Mouse (Mus musculus): ENCODE data around the gene Cgn. TPM values are rescaled to one million over a fixed set of nuclear protein-coding genes. Genes with fewer than 3 reads are reported as not detected.
"Not testable (repeated sequence)": the region's sequence is repeated elsewhere in the genome, so short reads cannot be mapped to it uniquely, and the experiment has no call there.

The Cgn gene
- polyA plus RNA-seq, 1 experiment: 6.8 TPM

DNA sequence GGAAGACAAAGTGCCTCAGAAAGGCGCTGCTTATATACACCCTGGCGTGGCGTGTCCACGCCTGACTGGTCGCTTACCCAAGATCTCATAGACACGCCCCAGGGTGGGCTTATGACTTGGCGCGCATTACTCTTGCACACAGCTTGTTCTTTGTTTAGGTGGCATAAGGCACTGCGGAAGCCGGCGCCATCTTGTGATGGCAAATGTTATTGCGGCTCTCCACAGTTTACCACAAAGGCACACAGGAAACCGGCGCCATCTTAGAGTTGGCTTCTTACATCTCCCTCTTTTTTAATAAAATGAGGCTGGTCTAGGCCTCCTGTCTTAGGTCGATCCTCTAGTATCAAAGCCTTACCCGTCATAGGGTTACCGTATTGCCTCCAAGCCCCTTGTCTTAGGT, 40.6 kb downstream of the Cgn start:
- H3K27ac ChIP-seq (ENCODE audit: insufficient read depth, low read depth, low read length): no peak overlapping the region
- H3K36me3 ChIP-seq (ENCODE audit: control insufficient read depth, insufficient read depth, low read length): no peaks in the 10 kb centered on the region
- no peaks in the 10 kb centered on the region for H3K4me1 ChIP-seq (ENCODE audit: control insufficient read depth, insufficient read depth, low read length)
- 96% methylated on average over 17 of the region's 17 CpGs for WGBS
- no peaks in the 10 kb centered on the region for H3K27me3 ChIP-seq (replicated peaks; ENCODE audit: control insufficient read depth, insufficient read depth, low read length)
- TF ChIP-seq POLR2A (IDR thresholded peaks at IDR 0.05; ENCODE audit: low read depth, low read length): no peak
- peak; percentile 27; the same call in 1 of the 2 replicates for TF ChIP-seq CTCF (conservative IDR thresholded peaks at IDR 0.05; ENCODE audit: insufficient read depth, insufficient read length, low read depth, low read length)
- no peak for DNase-seq
- no peak overlapping the region for H3K4me3 ChIP-seq (ENCODE audit: insufficient read depth, low read depth, low read length)

DNA sequence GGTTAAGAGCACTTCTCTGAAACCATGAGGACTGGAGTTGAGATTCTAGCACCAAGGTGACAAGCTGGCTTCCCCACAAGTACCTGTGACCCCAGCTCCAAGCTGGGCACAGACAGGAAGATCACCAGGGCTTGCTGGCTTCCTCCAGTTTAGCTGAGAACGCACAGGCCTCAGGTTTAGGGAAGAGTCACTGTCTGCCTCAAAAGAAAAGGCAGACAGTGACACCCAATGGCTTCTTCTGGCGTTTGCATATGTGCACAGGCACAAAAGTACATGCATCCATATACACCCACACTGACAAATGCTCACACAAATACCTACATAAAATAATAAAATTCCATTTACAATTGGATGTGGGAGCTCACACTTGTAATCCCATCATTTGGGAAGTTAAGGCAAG, 62.7 kb downstream of the Cgn start:
- H3K4me1 ChIP-seq (ENCODE audit: control insufficient read depth, insufficient read depth, low read length); H3K27ac ChIP-seq (ENCODE audit: insufficient read depth, low read depth, low read length); H3K27me3 ChIP-seq (replicated peaks; ENCODE audit: control insufficient read depth, insufficient read depth, low read length); H3K4me3 ChIP-seq (ENCODE audit: insufficient read depth, low read depth, low read length); H3K36me3 ChIP-seq (ENCODE audit: control insufficient read depth, insufficient read depth, low read length): not testable (repeated sequence)
- DNase-seq: peak; percentile 38
- 36% methylated on average over 2 of the region's 2 CpGs for WGBS
- TF ChIP-seq CTCF (conservative IDR thresholded peaks at IDR 0.05; ENCODE audit: insufficient read depth, insufficient read length, low read depth, low read length): peak; percentile 41

- WGBS: 27% methylated on average over 1 of the region's 1 CpGs
These were observed 68.0 kb downstream of the Cgn start for GRCm38 (mm10) chr3:94718253-94718652.

GRCm38 (mm10) chr3:94713424-94713823, 72.9 kb downstream of the Cgn start:
- H3K27ac ChIP-seq (ENCODE audit: insufficient read depth, low read depth, low read length); H3K4me3 ChIP-seq (ENCODE audit: insufficient read depth, low read depth, low read length); H3K27me3 ChIP-seq (replicated peaks; ENCODE audit: control insufficient read depth, insufficient read depth, low read length); DNase-seq; H3K4me1 ChIP-seq (ENCODE audit: control insufficient read depth, insufficient read depth, low read length); H3K36me3 ChIP-seq (ENCODE audit: control insufficient read depth, insufficient read depth, low read length): not testable (repeated sequence)
- 91% methylated on average over 3 of the region's 3 CpGs for WGBS

More at GRCm38 (mm10) chr3:94718253-94718652, 68.0 kb downstream of the Cgn start:
- H3K4me1 ChIP-seq (ENCODE audit: control insufficient read depth, insufficient read depth, low read length); H3K27ac ChIP-seq (ENCODE audit: insufficient read depth, low read depth, low read length); H3K27me3 ChIP-seq (replicated peaks; ENCODE audit: control insufficient read depth, insufficient read depth, low read length); H3K36me3 ChIP-seq (ENCODE audit: control insufficient read depth, insufficient read depth, low read length); H3K4me3 ChIP-seq (ENCODE audit: insufficient read depth, low read depth, low read length): not testable (repeated sequence)
- peak; percentile 52 for DNase-seq

- not testable (repeated sequence) for H3K27me3 ChIP-seq (replicated peaks; ENCODE audit: control insufficient read depth, insufficient read depth, low read length); H3K4me1 ChIP-seq (ENCODE audit: control insufficient read depth, insufficient read depth, low read length); H3K36me3 ChIP-seq (ENCODE audit: control insufficient read depth, insufficient read depth, low read length); H3K27ac ChIP-seq (ENCODE audit: insufficient read depth, low read depth, low read length); H3K4me3 ChIP-seq (ENCODE audit: insufficient read depth, low read depth, low read length); DNase-seq
These were observed 75.7 kb downstream of the Cgn start for GRCm38 (mm10) chr3:94710591-94710990.

Other genes with a start within 250 kb of the Cgn start
- gene Snx27, start 203.8 kb downstream of the Cgn start, polyA plus RNA-seq (2012; rRNA removed): 14.3 and 16.4 TPM in 2 replicates
- gene Gm10972, start 143.4 kb downstream of the Cgn start, polyA plus RNA-seq (2012; rRNA removed): not detected in 2 replicates
- gene Tuft1, start 127.6 kb downstream of the Cgn start, polyA plus RNA-seq (2012; rRNA removed): 15.3 and 15.9 TPM in 2 replicates
- 22.6 and 26.7 TPM in 2 replicates for gene Selenbp2, start 92.9 kb downstream of the Cgn start, polyA plus RNA-seq (2012; rRNA removed)
- gene Pogz, start 51.1 kb upstream of the Cgn start, polyA plus RNA-seq (2012; rRNA removed): 19.7 and 21.0 TPM in 2 replicates
- 235 and 307 TPM in 2 replicates for gene Psmb4, start 100.5 kb upstream of the Cgn start, polyA plus RNA-seq (2012; rRNA removed)
- gene Selenbp1, start 146.6 kb upstream of the Cgn start, polyA plus RNA-seq (2012; rRNA removed): 785 and 803 TPM in 2 replicates
- gene Rfx5, start 167.6 kb upstream of the Cgn start, polyA plus RNA-seq (2012; rRNA removed): 10.3 and 12.8 TPM in 2 replicates
- 35.9 and 41.7 TPM in 2 replicates for gene Pi4kb, start 188.2 kb upstream of the Cgn start, polyA plus RNA-seq (2012; rRNA removed)
- gene Zfp687, start 229.0 kb upstream of the Cgn start, polyA plus RNA-seq (2012; rRNA removed): 16.3 and 18.5 TPM in 2 replicates

All from kidney, adult 2 months (tissue).